Mouse (Mus musculus): ENCODE results near the gene Ccna2. TPM values are rescaled to one million over a fixed set of nuclear protein-coding genes. Genes with fewer than 3 reads are reported as not detected.

Ccna2 gene
- polyA plus RNA-seq (2012; fragmentation: generic; extraction: Trizol) = 71.5 TPM
- long read RNA-seq, experiment 1, transcript Ccna2-201 (8 exons, 2,965 nt) = major isoform, 133 of 143 reads
- long read RNA-seq, experiment 1, partial matches to known transcripts = 2 of 143 reads
- long read RNA-seq, experiment 1, other reads (novel, unspliced or antisense) = 7 of 143 reads
- long read RNA-seq, experiment 2, transcript Ccna2-201 (8 exons, 2,965 nt) = major isoform, 1,671 of 1,737 reads
- long read RNA-seq, experiment 2, partial matches to known transcripts = 26 of 1,737 reads
- long read RNA-seq, experiment 2, other reads (novel, unspliced or antisense) = 39 of 1,737 reads

DNA sequence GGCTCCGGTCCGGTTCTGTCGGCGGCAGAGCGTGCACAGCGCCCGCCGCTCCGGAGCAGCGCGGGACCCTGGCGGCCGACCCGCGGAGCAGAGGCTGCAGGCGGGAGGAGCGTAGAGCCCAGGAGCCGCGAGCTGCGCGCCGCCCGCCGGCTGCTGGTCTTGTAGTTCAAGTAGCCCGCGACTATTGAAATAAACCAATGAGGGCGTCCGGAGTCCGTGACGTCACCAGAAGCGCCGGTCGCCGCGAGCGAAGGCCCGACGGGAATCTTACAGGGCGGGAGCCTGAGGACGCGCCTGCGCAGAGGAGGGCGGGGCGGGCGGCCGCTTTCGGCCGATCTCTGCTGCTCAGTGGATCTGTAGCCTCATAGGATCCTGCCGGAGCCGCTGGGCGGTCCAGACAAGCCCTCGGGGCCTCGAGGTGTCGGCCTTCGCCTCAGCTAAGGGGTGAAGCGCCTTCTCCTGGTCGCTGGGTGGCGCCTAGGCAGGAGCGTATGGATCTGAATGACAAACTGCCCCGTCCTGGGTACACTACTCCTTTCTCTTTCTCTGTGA, at the start of gene Ccna2:
TSS of gene Ccna2 (minus strand) at position 324 of the 552 bp plus-strand sequence.
- Histone ChIP-seq H3K79me3 (ENCODE audit: low read depth) (peaks cover 36% of the 10 kb centered on the region), H3K27me3 (ENCODE audit: control insufficient read depth, insufficient read depth, insufficient read length) (no peaks in the 10 kb centered on the region), H3K36me3 (ENCODE audit: control insufficient read depth, insufficient read depth) (peaks cover 41% of the 10 kb centered on the region), H3ac (ENCODE audit: control insufficient read depth, insufficient read length, low read depth) (peak within 1 kb of the TSS; percentile 82), H3K79me2 (ENCODE audit: control insufficient read depth, insufficient read depth) (peaks cover 49% of the 10 kb centered on the region), H3K4me3 (ENCODE audit: insufficient read depth, poor library complexity, severe bottlenecking) (peak within 1 kb of the TSS; percentile 96)
- TF ChIP-seq USF1 (IDR thresholded peaks at IDR 0.05; ENCODE audit: low read depth) (no peak), CEBPB (IDR thresholded peaks at IDR 0.05; ENCODE audit: low read depth) (no peak), MYOD1 (IDR thresholded peaks at IDR 0.05; ENCODE audit: control insufficient read depth, insufficient read length, low read depth) (no peak), CTCF (IDR thresholded peaks at IDR 0.05; ENCODE audit: control insufficient read depth, insufficient read depth, insufficient read length) (peak; percentile 24), FOSL1 (IDR thresholded peaks at IDR 0.05; ENCODE audit: insufficient read depth, low read length, poor library complexity, severe bottlenecking) (no peak), MYOG (IDR thresholded peaks at IDR 0.05; ENCODE audit: control insufficient read depth, extremely low read depth, insufficient read length) (no peak)

DNA sequence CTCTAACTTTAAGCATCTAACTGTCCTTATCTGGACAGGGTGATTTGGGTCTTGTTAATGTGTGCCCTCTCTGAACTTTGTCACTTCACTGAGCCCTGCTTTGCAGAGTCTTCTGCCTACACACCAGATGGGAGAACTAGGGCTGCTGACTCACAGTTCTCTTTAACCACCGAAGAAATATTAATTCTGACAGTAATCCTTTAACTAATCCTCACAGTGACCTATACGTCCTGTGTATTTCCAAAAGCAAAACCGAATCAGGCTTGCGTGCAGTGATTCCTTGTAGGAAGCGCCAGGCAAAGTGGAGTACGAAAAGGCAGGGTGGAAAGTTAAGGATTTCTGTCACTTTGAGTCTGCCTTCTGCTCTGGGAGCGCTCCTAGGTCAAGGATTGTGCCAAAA, 46.2 kb upstream of the Ccna2 start:
- H3ac ChIP-seq (ENCODE audit: control insufficient read depth, insufficient read length, low read depth) = no peak overlapping the region
- no peak for TF ChIP-seq CTCF (IDR thresholded peaks at IDR 0.05; ENCODE audit: control insufficient read depth, insufficient read depth, insufficient read length)
- TF ChIP-seq FOSL1 (IDR thresholded peaks at IDR 0.05; ENCODE audit: insufficient read depth, low read length, poor library complexity, severe bottlenecking) = no peak
- TF ChIP-seq USF1 (IDR thresholded peaks at IDR 0.05; ENCODE audit: low read depth) = no peak
- no peak for TF ChIP-seq CEBPB (IDR thresholded peaks at IDR 0.05; ENCODE audit: low read depth)
- TF ChIP-seq MYOG (IDR thresholded peaks at IDR 0.05; ENCODE audit: control insufficient read depth, extremely low read depth, insufficient read length) = no peak
- no peak for TF ChIP-seq MAX (IDR thresholded peaks at IDR 0.05)
- TF ChIP-seq MYOD1 (IDR thresholded peaks at IDR 0.05; ENCODE audit: control insufficient read depth, insufficient read length, low read depth) = no peak
- H3K4me3 ChIP-seq (ENCODE audit: insufficient read depth, poor library complexity, severe bottlenecking) = no peak overlapping the region
- no peaks in the 10 kb centered on the region for H3K36me3 ChIP-seq (ENCODE audit: control insufficient read depth, insufficient read depth)
- no peaks in the 10 kb centered on the region for H3K79me2 ChIP-seq (ENCODE audit: control insufficient read depth, insufficient read depth)
- no peaks in the 10 kb centered on the region for H3K27me3 ChIP-seq (ENCODE audit: control insufficient read depth, insufficient read depth, insufficient read length)
- H3K79me3 ChIP-seq (ENCODE audit: low read depth) = no peaks in the 10 kb centered on the region

- H3K36me3 ChIP-seq (ENCODE audit: control insufficient read depth, insufficient read depth) = no peaks in the 10 kb centered on the region
- TF ChIP-seq MYOG (IDR thresholded peaks at IDR 0.05; ENCODE audit: control insufficient read depth, extremely low read depth, insufficient read length) = no peak
- no peak for TF ChIP-seq CTCF (IDR thresholded peaks at IDR 0.05; ENCODE audit: control insufficient read depth, insufficient read depth, insufficient read length)
- TF ChIP-seq FOSL1 (IDR thresholded peaks at IDR 0.05; ENCODE audit: insufficient read depth, low read length, poor library complexity, severe bottlenecking) = no peak
- no peak for TF ChIP-seq CEBPB (IDR thresholded peaks at IDR 0.05; ENCODE audit: low read depth)
- no peak for TF ChIP-seq MYOD1 (IDR thresholded peaks at IDR 0.05; ENCODE audit: control insufficient read depth, insufficient read length, low read depth)
- no peak for TF ChIP-seq USF1 (IDR thresholded peaks at IDR 0.05; ENCODE audit: low read depth)
- no peak for TF ChIP-seq MAX (IDR thresholded peaks at IDR 0.05)
- H3K79me3 ChIP-seq (ENCODE audit: low read depth) = no peaks in the 10 kb centered on the region
- H3K4me3 ChIP-seq (ENCODE audit: insufficient read depth, poor library complexity, severe bottlenecking) = no peak overlapping the region
- no peaks in the 10 kb centered on the region for H3K79me2 ChIP-seq (ENCODE audit: control insufficient read depth, insufficient read depth)
- H3ac ChIP-seq (ENCODE audit: control insufficient read depth, insufficient read length, low read depth) = no peak overlapping the region
- H3K27me3 ChIP-seq (ENCODE audit: control insufficient read depth, insufficient read depth, insufficient read length) = no peaks in the 10 kb centered on the region
Measured at GRCm38 (mm10) chr3:36613908-36614255, 41.9 kb upstream of the Ccna2 start.

DNA sequence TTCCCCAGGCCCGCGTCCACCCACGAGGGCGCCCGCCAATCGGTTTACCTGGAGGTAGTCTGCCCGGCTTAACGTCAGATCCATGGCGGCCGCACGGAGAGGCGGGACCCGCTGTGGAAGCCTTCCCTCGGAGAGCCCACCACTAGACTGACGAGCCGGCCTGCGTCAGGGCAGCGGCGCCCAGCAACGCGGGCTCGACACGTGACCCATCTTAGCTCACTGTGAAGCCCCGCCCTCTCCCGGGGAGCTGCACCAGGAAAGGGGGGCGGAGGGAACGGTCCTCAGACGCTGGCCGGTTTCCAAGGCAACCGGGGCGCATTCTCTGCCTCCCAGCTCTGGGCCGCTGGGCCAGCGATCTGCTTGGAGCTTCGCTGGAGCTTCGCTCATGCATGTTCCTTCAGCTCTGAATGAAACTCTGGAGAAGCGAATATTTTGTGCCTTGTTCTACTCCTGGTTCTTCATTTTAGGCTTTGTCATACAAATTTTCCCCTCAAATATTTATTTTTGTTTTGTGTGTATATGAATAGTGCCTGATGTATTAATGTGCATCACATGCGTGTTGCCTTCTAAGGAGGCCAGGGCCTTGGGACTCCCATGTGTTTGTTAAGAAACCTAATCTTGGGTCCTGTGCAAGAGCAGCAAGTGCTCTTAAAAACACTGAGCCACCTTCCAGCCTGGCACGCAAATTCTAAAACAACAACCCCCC, 41.4 kb upstream of the Ccna2 start, which contains the start of gene Bbs7:
TSS of gene Bbs7 (minus strand) at position 276 of the 706 bp plus-strand sequence.
- Histone ChIP-seq H3K79me2 (ENCODE audit: control insufficient read depth, insufficient read depth) (no peaks in the 10 kb centered on the region), H3K4me3 (ENCODE audit: insufficient read depth, poor library complexity, severe bottlenecking) (peak within 1 kb of the TSS; percentile 37), H3ac (ENCODE audit: control insufficient read depth, insufficient read length, low read depth) (peak within 1 kb of the TSS; percentile 77), H3K36me3 (ENCODE audit: control insufficient read depth, insufficient read depth) (no peaks in the 10 kb centered on the region), H3K79me3 (ENCODE audit: low read depth) (no peaks in the 10 kb centered on the region), H3K27me3 (ENCODE audit: control insufficient read depth, insufficient read depth, insufficient read length) (no peaks in the 10 kb centered on the region)
- TF ChIP-seq MAX (IDR thresholded peaks at IDR 0.05) = no peak
- peak; percentile 82 for TF ChIP-seq USF1 (IDR thresholded peaks at IDR 0.05; ENCODE audit: low read depth)

GRCm38 (mm10) chr3:36612687-36613086, 40.7 kb upstream of the Ccna2 start:
- H3K79me3 ChIP-seq (ENCODE audit: low read depth) = no peaks in the 10 kb centered on the region
- no peak for TF ChIP-seq FOSL1 (IDR thresholded peaks at IDR 0.05; ENCODE audit: insufficient read depth, low read length, poor library complexity, severe bottlenecking)
- TF ChIP-seq MYOG (IDR thresholded peaks at IDR 0.05; ENCODE audit: control insufficient read depth, extremely low read depth, insufficient read length) = no peak
- no peak for TF ChIP-seq MAX (IDR thresholded peaks at IDR 0.05)
- TF ChIP-seq CTCF (IDR thresholded peaks at IDR 0.05; ENCODE audit: control insufficient read depth, insufficient read depth, insufficient read length) = no peak
- TF ChIP-seq USF1 (IDR thresholded peaks at IDR 0.05; ENCODE audit: low read depth) = no peak
- no peak for TF ChIP-seq CEBPB (IDR thresholded peaks at IDR 0.05; ENCODE audit: low read depth)
- TF ChIP-seq MYOD1 (IDR thresholded peaks at IDR 0.05; ENCODE audit: control insufficient read depth, insufficient read length, low read depth) = no peak
- peak overlapping the region; percentile 77 for H3ac ChIP-seq (ENCODE audit: control insufficient read depth, insufficient read length, low read depth)
- H3K27me3 ChIP-seq (ENCODE audit: control insufficient read depth, insufficient read depth, insufficient read length) = no peaks in the 10 kb centered on the region
- H3K36me3 ChIP-seq (ENCODE audit: control insufficient read depth, insufficient read depth) = no peaks in the 10 kb centered on the region
- H3K4me3 ChIP-seq (ENCODE audit: insufficient read depth, poor library complexity, severe bottlenecking) = peak overlapping the region; percentile 37
- H3K79me2 ChIP-seq (ENCODE audit: control insufficient read depth, insufficient read depth) = no peaks in the 10 kb centered on the region
